Mouse (Mus musculus) cortical plate, adult 2 months (tissue): ENCODE measurements at regions not wholly inside any gene's neighbourhood (a gene's known extent, or its start where the extent isn't known, plus 50 kb on each side); places are given as distances from the start of the nearest gene placed in this dataset.

Source experiments
- CTCF ChIP-seq: fragments of 200-500 bp; IDR thresholded peaks from 2 replicates; pipeline ENCODE4 v1.5.1; 2011; ENCODE audit warnings: mild to moderate bottlenecking, control low read depth, low read length; ENCODE audit not compliant: insufficient read depth; ENCODE audit errors: extremely low read depth
- POLR2A ChIP-seq: fragments of 200-500 bp; IDR thresholded peaks from 2 replicates; pipeline ENCODE4 v1.6.1; 2011; ENCODE audit warnings: mild to moderate bottlenecking, low read length, control low read depth; ENCODE audit not compliant: insufficient read depth; ENCODE audit errors: extremely low read depth

- TF ChIP-seq CTCF: no peak
- no peak for TF ChIP-seq POLR2A
These were observed 138.8 kb upstream of the Gpc5 start for GRCm38 (mm10) chr14:114953070-114953665.
